Mouse (Mus musculus) myocyte (in vitro differentiated cells): ENCODE data around the gene Kptn.

Experiments
- CEBPB ChIP-seq: IDR thresholded peaks from 2 replicates; pipeline ENCODE4 v1.6.1; 2011; ENCODE audit warnings: mild to moderate bottlenecking, moderate library complexity; ENCODE audit not compliant: poor library complexity, insufficient read depth, severe bottlenecking
- E2F4 ChIP-seq: IDR thresholded peaks from one replicate; pipeline ENCODE4 v1.6.1; 2011; ENCODE audit warnings: mild to moderate bottlenecking, control low read depth, moderate library complexity; ENCODE audit not compliant: insufficient read depth
- MAX ChIP-seq: IDR thresholded peaks from one replicate; pipeline ENCODE4 v1.6.1; 2011; ENCODE audit warnings: low read depth, mild to moderate bottlenecking, control low read depth
- MYOD1 ChIP-seq, 3 experiments: IDR thresholded peaks; one replicate each; pipeline ENCODE4 v1.6.1; 2011; ENCODE audit warnings: control low read depth in 2 of 3, low read depth in 2 of 3, mild to moderate bottlenecking in 2 of 3, moderate library complexity in 1 of 3; ENCODE audit not compliant: insufficient read length in 2 of 3, control insufficient read depth in 1 of 3
- MYOG ChIP-seq, 3 experiments: IDR thresholded peaks; one replicate each; pipeline ENCODE4 v1.6.1; 2011; ENCODE audit warnings: control low read depth in 2 of 3, low read depth in 2 of 3, mild to moderate bottlenecking in 2 of 3; ENCODE audit not compliant: insufficient read length in 2 of 3, control insufficient read depth in 1 of 3, insufficient read depth in 1 of 3
- POLR2A ChIP-seq: IDR thresholded peaks from one replicate; pipeline ENCODE4 v1.6.1; 2011; ENCODE audit warnings: low read depth, mild to moderate bottlenecking, control low read depth, moderate library complexity; ENCODE audit not compliant: insufficient read length
- SRF ChIP-seq: IDR thresholded peaks from one replicate; pipeline ENCODE4 v1.6.1; 2011; ENCODE audit warnings: low read depth; ENCODE audit not compliant: control insufficient read depth, insufficient read length
- TCF12 ChIP-seq: IDR thresholded peaks from one replicate; pipeline ENCODE4 v1.6.1; 2011; ENCODE audit warnings: mild to moderate bottlenecking, control low read depth; ENCODE audit not compliant: poor library complexity, insufficient read depth, severe bottlenecking

DNA sequence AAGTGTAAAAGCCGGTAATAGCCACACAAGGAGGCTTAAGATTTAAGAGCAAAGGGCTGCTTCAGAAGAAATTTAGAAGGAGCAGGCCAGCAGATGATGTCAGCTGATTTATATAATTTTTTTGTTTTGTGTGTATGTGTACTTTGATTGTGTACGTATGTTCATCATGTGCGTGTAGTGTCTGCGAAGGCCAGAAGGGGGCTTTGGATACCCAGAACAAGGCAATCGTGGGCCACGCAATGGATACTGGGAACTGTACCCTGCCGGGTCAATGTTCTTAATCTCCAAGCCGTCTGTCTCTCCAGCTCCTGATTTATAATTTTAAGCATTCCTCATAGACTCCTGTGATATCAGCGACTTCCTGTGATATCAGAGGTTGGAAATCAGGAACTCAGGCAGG lies 41.6 kb downstream of the Kptn start:
- TF ChIP-seq POLR2A (no peak), TCF12 (no peak), SRF (no peak), E2F4 (no peak), MYOD1 (IDR thresholded peaks at IDR 0.05; ENCODE audit: control insufficient read depth in 1 of 3, insufficient read length in 2 of 3, low read depth in 2 of 3) (no peak), MAX (no peak), CEBPB (no peak), MYOG (IDR thresholded peaks at IDR 0.05; ENCODE audit: control insufficient read depth in 1 of 3, insufficient read depth in 1 of 3, insufficient read length in 2 of 3, low read depth in 2 of 3) (no peak)
